Mouse (Mus musculus) neural tube, embryonic 14.5 days (tissue): ENCODE measurements at regions not wholly inside any gene's neighbourhood (a gene's known extent, or its start where the extent isn't known, plus 50 kb on each side); places are given as distances from the start of the nearest gene placed in this dataset.

Experiments
- ATAC-seq: fragments of 200-750 bp; cut with Nextera tagmentation; 2 replicates; pipeline ENCODE4 v1.8.0; 2017; ENCODE audit warnings: low read depth, mild to moderate bottlenecking, moderate TSS enrichment, moderate library complexity
- H3K27ac ChIP-seq: fragments of 300-500 bp; sonication (generic); 2 replicates; pipeline ENCODE4 v1.5.1; 2014; ENCODE audit warnings: low read depth, mild to moderate bottlenecking, control low read depth, low read length, moderate library complexity, mixed read lengths
- H3K27me3 ChIP-seq: fragments of 300-500 bp; sonication (generic); 2 replicates; pipeline ENCODE4 v1.6.1; 2014; ENCODE audit warnings: low read length; ENCODE audit not compliant: control insufficient read depth, insufficient read depth
- H3K36me3 ChIP-seq: fragments of 300-500 bp; sonication (generic); 2 replicates; pipeline ENCODE4 v1.6.1; 2014; ENCODE audit warnings: low read length, mixed read lengths; ENCODE audit not compliant: control insufficient read depth, insufficient read depth
- H3K4me1 ChIP-seq: fragments of 300-500 bp; sonication (generic); 2 replicates; pipeline ENCODE4 v1.6.1; 2014; ENCODE audit warnings: low read length; ENCODE audit not compliant: control insufficient read depth, insufficient read depth
- H3K4me2 ChIP-seq: fragments of 300-500 bp; sonication (generic); 2 replicates; pipeline ENCODE4 v1.6.1; 2014; ENCODE audit warnings: mild to moderate bottlenecking, low read depth, low read length, control low read depth
- H3K4me3 ChIP-seq: fragments of 300-500 bp; sonication (generic); 2 replicates; pipeline ENCODE4 v1.5.1; 2014; ENCODE audit warnings: low read depth, low read length, control low read depth, mixed read lengths
- H3K9ac ChIP-seq: fragments of 300-500 bp; sonication (generic); replicated peaks from 2 replicates; pipeline ENCODE4 v1.6.1; 2014; ENCODE audit warnings: low read depth, mild to moderate bottlenecking, control low read depth, low read length, mixed read lengths
- H3K9me3 ChIP-seq: fragments of 300-500 bp; sonication (generic); 2 replicates; pipeline ENCODE4 v1.6.1; 2016; ENCODE audit warnings: low read length; ENCODE audit not compliant: control insufficient read depth
- WGBS: fragments of 180-500 bp; shearing (Covaris S2); extraction: QIAGEN DNeasy Blood & Tissue Kit; methylation state at CpG from one replicate; pipeline ENCODE4 v1.1.7; 2014; 5-methylcytosine and 5-hydroxymethylcytosine counted together

GRCm38 (mm10) chr10:21520854-21521253 lies 72.1 kb upstream of the 1700020N01Rik start:
- Histone ChIP-seq H3K27me3 (no peaks in the 10 kb centered on the region), H3K4me3 (no peak overlapping the region), H3K36me3 (no peaks in the 10 kb centered on the region), H3K4me2 (no peak overlapping the region), H3K4me1 (no peaks in the 10 kb centered on the region), H3K9ac (no peak overlapping the region), H3K9me3 (no peaks in the 10 kb centered on the region), H3K27ac (no peak overlapping the region)
- WGBS = 90% methylated on average over 9 of the region's 9 CpGs
- no peak for ATAC-seq

GRCm38 (mm10) chr10:21525555-21525954 lies 67.4 kb upstream of the 1700020N01Rik start:
- no peaks in the 10 kb centered on the region for H3K36me3 ChIP-seq
- H3K4me3 ChIP-seq = no peak overlapping the region
- ATAC-seq = no peak
- H3K4me2 ChIP-seq = no peak overlapping the region
- no peaks in the 10 kb centered on the region for H3K9me3 ChIP-seq
- H3K27me3 ChIP-seq = no peaks in the 10 kb centered on the region
- H3K9ac ChIP-seq = no peak overlapping the region
- 76% methylated on average over 2 of the region's 2 CpGs for WGBS
- no peaks in the 10 kb centered on the region for H3K4me1 ChIP-seq
- H3K27ac ChIP-seq = no peak overlapping the region

GRCm38 (mm10) chr10:21528396-21528795 lies 64.5 kb upstream of the 1700020N01Rik start:
- WGBS = 89% methylated on average over 3 of the region's 3 CpGs
- no peak overlapping the region for H3K4me3 ChIP-seq
- no peak overlapping the region for H3K4me2 ChIP-seq
- no peaks in the 10 kb centered on the region for H3K4me1 ChIP-seq
- H3K27me3 ChIP-seq = no peaks in the 10 kb centered on the region
- no peaks in the 10 kb centered on the region for H3K36me3 ChIP-seq
- no peak overlapping the region for H3K27ac ChIP-seq
- no peak for ATAC-seq
- H3K9ac ChIP-seq = no peak overlapping the region
- no peaks in the 10 kb centered on the region for H3K9me3 ChIP-seq

GRCm38 (mm10) chr10:21529098-21529749 lies 63.7 kb upstream of the 1700020N01Rik start:
- Histone ChIP-seq H3K9me3 (no peaks in the 10 kb centered on the region), H3K4me1 (no peaks in the 10 kb centered on the region), H3K4me2 (no peak overlapping the region), H3K4me3 (no peak overlapping the region), H3K36me3 (no peaks in the 10 kb centered on the region), H3K27ac (no peak overlapping the region), H3K27me3 (no peaks in the 10 kb centered on the region), H3K9ac (no peak overlapping the region)
- WGBS = 79% methylated on average over 10 of the region's 10 CpGs
- ATAC-seq = no peak

- Histone ChIP-seq H3K4me3 (no peak overlapping the region), H3K4me1 (no peaks in the 10 kb centered on the region), H3K9me3 (no peaks in the 10 kb centered on the region), H3K27ac (no peak overlapping the region), H3K4me2 (no peak overlapping the region), H3K36me3 (no peaks in the 10 kb centered on the region), H3K27me3 (no peaks in the 10 kb centered on the region), H3K9ac (no peak overlapping the region)
- ATAC-seq = no peak
- 56% methylated on average over 1 of the region's 1 CpGs for WGBS
These were observed 60.8 kb upstream of the 1700020N01Rik start for GRCm38 (mm10) chr10:21532142-21532541.

- Histone ChIP-seq H3K4me2 (no peak overlapping the region), H3K4me3 (no peak overlapping the region), H3K9me3 (no peaks in the 10 kb centered on the region), H3K9ac (no peak overlapping the region), H3K36me3 (no peaks in the 10 kb centered on the region), H3K4me1 (no peaks in the 10 kb centered on the region), H3K27ac (no peak overlapping the region), H3K27me3 (no peaks in the 10 kb centered on the region)
- no peak for ATAC-seq
- 76% methylated on average over 5 of the region's 5 CpGs for WGBS
These were observed 57.3 kb upstream of the 1700020N01Rik start for GRCm38 (mm10) chr10:21535631-21536030.

GRCm38 (mm10) chr10:21538481-21538880 lies 54.5 kb upstream of the 1700020N01Rik start:
- H3K4me1 ChIP-seq = no peaks in the 10 kb centered on the region
- H3K27me3 ChIP-seq = no peaks in the 10 kb centered on the region
- 68% methylated on average over 6 of the region's 6 CpGs for WGBS
- no peak overlapping the region for H3K27ac ChIP-seq
- no peak overlapping the region for H3K4me2 ChIP-seq
- H3K9me3 ChIP-seq = no peaks in the 10 kb centered on the region
- ATAC-seq = no peak
- H3K4me3 ChIP-seq = no peak overlapping the region
- no peaks in the 10 kb centered on the region for H3K36me3 ChIP-seq
- no peak overlapping the region for H3K9ac ChIP-seq
